Mouse (Mus musculus) heart, embryonic 11.5 days (tissue): ENCODE measurements around the gene Arfgap3. TPM values are rescaled to one million over a fixed set of nuclear protein-coding genes. Genes with fewer than 3 reads are reported as not detected.
A peak's percentile ranks its signal among the peaks of the same experiment; 100 is the strongest.

Experiments used
- ATAC-seq: fragments of 200-750 bp; cut with Nextera tagmentation; replicated peaks from 2 replicates; pipeline ENCODE4 v1.8.0; 2017; ENCODE audit warnings: moderate library complexity; ENCODE audit not compliant: insufficient number of reproducible peaks, low FRiP score, low TSS enrichment
- H3K27ac ChIP-seq: fragments of 300-500 bp; sonication (generic); 2 replicates; pipeline ENCODE4 v1.5.1; 2014; ENCODE audit warnings: mild to moderate bottlenecking, low read depth, low read length
- H3K27me3 ChIP-seq: fragments of 300-500 bp; sonication (generic); 2 replicates; pipeline ENCODE4 v1.6.1; 2014; ENCODE audit warnings: mild to moderate bottlenecking, low read length, mixed read lengths; ENCODE audit not compliant: control insufficient read depth, insufficient read depth
- H3K36me3 ChIP-seq: fragments of 300-500 bp; sonication (generic); 2 replicates; pipeline ENCODE4 v1.6.1; 2014; ENCODE audit warnings: mild to moderate bottlenecking, low read length, moderate library complexity, mixed read lengths; ENCODE audit not compliant: control insufficient read depth, insufficient read depth
- H3K4me1 ChIP-seq: fragments of 300-500 bp; sonication (generic); 2 replicates; pipeline ENCODE4 v1.6.1; 2014; ENCODE audit warnings: low read length; ENCODE audit not compliant: control insufficient read depth, insufficient read depth
- H3K4me2 ChIP-seq: fragments of 300-500 bp; sonication (generic); 2 replicates; pipeline ENCODE4 v1.6.1; 2014; ENCODE audit warnings: mild to moderate bottlenecking, moderate library complexity
- H3K4me3 ChIP-seq: fragments of 300-500 bp; sonication (generic); 2 replicates; pipeline ENCODE4 v1.5.1; 2014; ENCODE audit warnings: low read depth, low read length
- H3K9ac ChIP-seq: fragments of 300-500 bp; sonication (generic); 2 replicates; pipeline ENCODE4 v1.6.1; 2014; ENCODE audit warnings: mild to moderate bottlenecking, low read depth, low read length, moderate library complexity
- H3K9me3 ChIP-seq: fragments of 300-500 bp; sonication (generic); replicated peaks from 2 replicates; pipeline ENCODE4 v1.6.1; 2016; ENCODE audit warnings: low read length; ENCODE audit not compliant: control insufficient read depth
- WGBS: fragments of 180-500 bp; shearing (Covaris S2); extraction: QIAGEN DNeasy Blood & Tissue Kit; methylation state at CpG from one replicate; pipeline ENCODE4 v1.1.7; 2014; ENCODE audit not compliant: insufficient replicate concordance; 5-methylcytosine and 5-hydroxymethylcytosine counted together
- polyA plus RNA-seq: library from polyadenylated mRNA; unstranded; fragments of >200 nt; fragmentation: Nextera tagmentation; extraction: Ambion mirVana; gene quantifications from 2 replicates; pipeline ENCODE4 v1.2.1, GENCODE M21; 2014

The Arfgap3 gene
- polyA plus RNA-seq, 1 experiment from 2014 or later: 29.9 TPM

DNA sequence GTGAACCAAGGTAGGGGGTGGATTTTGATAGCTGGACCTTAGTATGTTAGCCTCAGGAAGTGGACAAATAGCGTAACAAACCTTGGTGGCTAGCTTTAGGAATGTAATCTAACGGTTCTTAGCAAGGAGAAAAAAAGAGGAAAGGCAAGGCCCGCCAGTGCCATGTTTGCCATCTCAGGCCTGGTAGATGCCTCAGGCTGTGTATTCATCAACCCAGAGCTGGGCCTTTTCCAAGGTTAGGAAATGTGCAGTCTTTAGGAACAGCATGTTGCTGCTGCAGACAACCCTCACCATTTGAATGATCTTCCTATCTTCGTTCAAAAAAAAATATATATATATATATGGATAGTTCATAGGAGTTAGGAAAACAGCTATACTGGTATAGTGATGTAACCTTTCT lies 1.5 kb upstream of the Arfgap3 start:
- no peak overlapping the region for H3K27ac ChIP-seq
- H3K4me3 ChIP-seq: no peak overlapping the region
- ATAC-seq: no peak
- 82% methylated on average over 4 of the region's 4 CpGs for WGBS
- H3K36me3 ChIP-seq: no peaks in the 10 kb centered on the region
- H3K4me2 ChIP-seq: no peak overlapping the region
- peaks cover 6% of the 10 kb centered on the region; the same call in 1 of the 2 replicates for H3K4me1 ChIP-seq
- no peaks in the 10 kb centered on the region for H3K27me3 ChIP-seq
- no peak overlapping the region for H3K9ac ChIP-seq
- H3K9me3 ChIP-seq: no peaks in the 10 kb centered on the region

DNA sequence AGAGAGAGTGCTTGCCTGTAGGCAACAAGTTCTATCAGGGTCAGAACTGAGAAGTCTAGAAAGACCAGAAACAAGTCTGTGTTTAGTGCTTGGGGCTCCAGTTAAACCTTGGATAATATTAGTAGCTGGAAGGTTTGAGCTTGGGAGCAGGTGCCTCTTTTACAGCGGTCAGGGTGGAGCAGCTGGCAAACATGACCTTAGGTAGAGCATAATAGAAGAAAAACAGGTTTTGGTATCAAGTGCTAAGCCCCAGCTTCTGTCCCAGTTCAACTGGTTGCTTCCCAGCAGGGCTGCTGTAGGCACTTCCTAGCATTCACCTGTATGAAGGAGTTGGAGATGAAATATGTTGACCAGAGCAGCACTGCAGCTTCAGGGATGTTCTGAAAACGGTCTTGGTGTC lies 812 bp upstream of the Arfgap3 start:
- peak overlapping the region; percentile 78; the same call in 1 of the 2 replicates for H3K4me3 ChIP-seq
- no peak overlapping the region for H3K27ac ChIP-seq
- H3K9ac ChIP-seq: no peak overlapping the region; the same call in 1 of the 2 replicates
- H3K4me2 ChIP-seq: peak overlapping the region; percentile 88
- H3K4me1 ChIP-seq: peaks cover 6% of the 10 kb centered on the region; the same call in 1 of the 2 replicates
- H3K9me3 ChIP-seq: no peaks in the 10 kb centered on the region
- 60% methylated on average over 2 of the region's 2 CpGs for WGBS
- H3K27me3 ChIP-seq: no peaks in the 10 kb centered on the region
- ATAC-seq: no peak
- no peaks in the 10 kb centered on the region for H3K36me3 ChIP-seq

DNA sequence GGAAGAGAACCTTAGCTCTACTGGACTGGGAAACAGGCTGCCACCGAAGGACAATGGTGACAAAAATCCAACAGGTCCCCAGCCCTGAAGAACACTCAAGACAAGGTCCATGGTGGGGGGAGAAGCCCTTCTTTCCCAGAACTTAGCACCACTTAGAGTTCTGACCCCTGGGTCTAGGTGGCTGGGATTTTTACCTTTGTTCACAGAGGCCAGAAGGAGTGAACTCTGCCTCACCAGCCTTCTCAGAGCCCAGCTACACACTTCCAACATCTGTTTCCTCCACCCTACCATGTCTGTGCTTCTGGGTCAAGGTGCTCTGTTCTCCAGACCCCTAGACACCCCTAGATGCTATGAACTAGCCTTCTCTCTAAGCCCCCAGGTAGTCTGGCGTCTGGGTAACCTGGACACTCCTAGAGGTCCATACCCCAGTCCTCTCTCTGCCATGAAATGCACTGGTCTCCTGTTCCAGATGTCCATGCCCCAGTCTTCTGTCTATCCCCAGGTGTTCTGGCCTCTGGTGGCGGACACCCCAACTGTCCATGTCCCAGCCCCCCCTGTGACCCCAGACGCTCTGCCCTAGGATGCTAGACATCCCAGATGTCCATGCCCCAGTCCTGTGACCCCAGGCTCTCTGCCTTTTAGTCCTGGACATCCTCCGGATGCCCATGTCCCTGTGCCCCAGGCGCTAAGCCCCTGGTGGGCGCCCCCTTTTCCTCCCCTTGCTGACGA lies 658 bp downstream of the Arfgap3 start:
- WGBS: 16% methylated on average over 8 of the region's 8 CpGs
- peak overlapping the region; percentile 78 for H3K4me3 ChIP-seq
- H3K9ac ChIP-seq: peak overlapping the region; percentile 81
- H3K4me2 ChIP-seq: peak overlapping the region; percentile 88
- H3K36me3 ChIP-seq: no peaks in the 10 kb centered on the region
- no peaks in the 10 kb centered on the region for H3K27me3 ChIP-seq
- peak; percentile 6; the same call in 1 of the 2 replicates for ATAC-seq
- H3K27ac ChIP-seq: peak overlapping the region; percentile 17
- H3K4me1 ChIP-seq: peaks cover 16% of the 10 kb centered on the region
- H3K9me3 ChIP-seq: no peaks in the 10 kb centered on the region

DNA sequence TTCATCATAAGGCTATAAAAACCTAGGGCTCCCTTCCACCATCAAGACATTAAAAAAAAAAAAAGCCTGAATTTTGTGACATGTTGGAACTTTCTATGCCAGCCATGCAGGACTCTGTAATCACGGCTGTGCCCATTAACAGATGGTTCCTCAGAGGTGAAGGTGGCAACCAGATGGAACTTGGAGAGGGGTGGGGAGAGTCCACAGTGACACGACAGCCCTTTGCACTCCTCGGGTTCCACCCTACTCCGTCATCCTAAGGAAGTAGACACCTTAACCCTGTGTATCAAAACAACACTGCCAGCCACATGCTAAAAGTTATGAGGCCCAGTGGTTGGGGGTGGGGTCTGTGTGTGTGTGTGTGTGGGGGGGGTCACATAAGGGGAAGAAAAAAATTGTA lies 1.3 kb downstream of the Arfgap3 start:
- Histone ChIP-seq H3K4me1 (peaks cover 22% of the 10 kb centered on the region), H3K9ac (peak overlapping the region; percentile 81; the same call in 1 of the 2 replicates), H3K27ac (no peak overlapping the region), H3K4me3 (peak overlapping the region; percentile 78; the same call in 1 of the 2 replicates), H3K27me3 (no peaks in the 10 kb centered on the region), H3K36me3 (no peaks in the 10 kb centered on the region), H3K9me3 (no peaks in the 10 kb centered on the region), H3K4me2 (peak overlapping the region; percentile 88)
- WGBS: 72% methylated on average over 4 of the region's 4 CpGs
- ATAC-seq: no peak

- Histone ChIP-seq H3K9ac (no peak overlapping the region), H3K9me3 (no peaks in the 10 kb centered on the region), H3K4me2 (no peak overlapping the region), H3K4me1 (peaks cover 22% of the 10 kb centered on the region), H3K27ac (no peak overlapping the region), H3K4me3 (no peak overlapping the region), H3K36me3 (peaks cover 5% of the 10 kb centered on the region; the same call in 1 of the 2 replicates), H3K27me3 (no peaks in the 10 kb centered on the region)
- ATAC-seq: no peak
- 81% methylated on average over 15 of the region's 15 CpGs for WGBS
Measured at GRCm38 (mm10) chr15:83345898-83346529, 4.0 kb downstream of the Arfgap3 start.

- peak overlapping the region; percentile 95 for H3K27ac ChIP-seq
- peak overlapping the region; percentile 50 for H3K4me2 ChIP-seq
- peak; percentile 51; the same call in 1 of the 2 replicates for ATAC-seq
- H3K27me3 ChIP-seq: no peaks in the 10 kb centered on the region
- no peaks in the 10 kb centered on the region for H3K9me3 ChIP-seq
- H3K4me1 ChIP-seq: peaks cover 18% of the 10 kb centered on the region
- H3K36me3 ChIP-seq: peaks cover 5% of the 10 kb centered on the region; the same call in 1 of the 2 replicates
- H3K9ac ChIP-seq: peak overlapping the region; percentile 63
- 37% methylated on average over 7 of the region's 7 CpGs for WGBS
- no peak overlapping the region for H3K4me3 ChIP-seq
Measured at GRCm38 (mm10) chr15:83344956-83345355, 5.1 kb downstream of the Arfgap3 start.

- peak overlapping the region; percentile 61 for H3K9ac ChIP-seq
- H3K36me3 ChIP-seq: peaks cover 5% of the 10 kb centered on the region; the same call in 1 of the 2 replicates
- H3K4me3 ChIP-seq: no peak overlapping the region
- H3K4me1 ChIP-seq: peaks cover 18% of the 10 kb centered on the region
- peak overlapping the region; percentile 95 for H3K27ac ChIP-seq
- H3K27me3 ChIP-seq: no peaks in the 10 kb centered on the region
- H3K9me3 ChIP-seq: no peaks in the 10 kb centered on the region
- ATAC-seq: peak; percentile 93
- H3K4me2 ChIP-seq: peak overlapping the region; percentile 50
- 22% methylated on average over 7 of the region's 7 CpGs for WGBS
Measured at GRCm38 (mm10) chr15:83344157-83344556, 5.9 kb downstream of the Arfgap3 start.

GRCm38 (mm10) chr15:83338908-83339307 lies 11.1 kb downstream of the Arfgap3 start:
- ATAC-seq: no peak; the same call in 1 of the 2 replicates
- H3K9ac ChIP-seq: no peak overlapping the region
- 90% methylated on average over 6 of the region's 6 CpGs for WGBS
- no peak overlapping the region for H3K4me3 ChIP-seq
- peaks cover 6% of the 10 kb centered on the region for H3K36me3 ChIP-seq
- H3K27ac ChIP-seq: 0 out of 2 replicates have a peak overlapping the region, but pooled peaks have one; percentile 35
- no peak overlapping the region for H3K4me2 ChIP-seq
- H3K27me3 ChIP-seq: no peaks in the 10 kb centered on the region
- peaks cover under 1% of the 10 kb centered on the region; the same call in 1 of the 2 replicates for H3K4me1 ChIP-seq
- H3K9me3 ChIP-seq: no peaks in the 10 kb centered on the region
